Mouse (Mus musculus) frontal cortex, adult (tissue): ENCODE measurements at regions not wholly inside any gene's neighbourhood (a gene's known extent, or its start where the extent isn't known, plus 50 kb on each side); places are given as distances from the start of the nearest gene placed in this dataset.

ENCODE experiments used
- ATAC-seq: cut with Nextera tagmentation; 2 replicates; pipeline ENCODE4 v1.9.2; 2017; ENCODE audit warnings: mild to moderate bottlenecking, moderate library complexity, mixed read lengths; ENCODE audit not compliant: low TSS enrichment

DNA sequence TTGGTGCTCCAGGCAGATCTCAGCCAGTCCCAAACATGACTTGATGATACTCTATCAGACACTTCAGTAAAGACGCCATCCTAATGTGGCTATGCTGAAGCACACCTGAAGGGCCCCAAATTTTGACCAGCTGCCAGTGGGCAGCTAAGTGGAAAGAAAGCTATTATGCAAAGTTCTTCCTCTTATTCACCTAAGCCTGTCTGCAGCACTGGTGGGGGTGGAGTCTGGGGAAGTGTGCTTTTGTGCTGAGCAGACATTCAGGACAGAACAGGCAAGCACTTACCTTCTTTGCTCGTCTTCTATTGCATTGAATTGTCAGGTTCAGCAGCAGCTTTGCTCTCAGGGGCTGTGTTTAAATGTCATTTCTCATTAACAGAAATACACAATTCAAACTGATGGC lies 200.7 kb downstream of the Pla2g4a start:
- no peak for ATAC-seq

- ATAC-seq = no peak
Observed at GRCm38 (mm10) chr1:149758783-149759132, 202.3 kb downstream of the Pla2g4a start.

- ATAC-seq = peak; percentile 88
Observed at GRCm38 (mm10) chr1:149758092-149758782, 202.9 kb downstream of the Pla2g4a start.

DNA sequence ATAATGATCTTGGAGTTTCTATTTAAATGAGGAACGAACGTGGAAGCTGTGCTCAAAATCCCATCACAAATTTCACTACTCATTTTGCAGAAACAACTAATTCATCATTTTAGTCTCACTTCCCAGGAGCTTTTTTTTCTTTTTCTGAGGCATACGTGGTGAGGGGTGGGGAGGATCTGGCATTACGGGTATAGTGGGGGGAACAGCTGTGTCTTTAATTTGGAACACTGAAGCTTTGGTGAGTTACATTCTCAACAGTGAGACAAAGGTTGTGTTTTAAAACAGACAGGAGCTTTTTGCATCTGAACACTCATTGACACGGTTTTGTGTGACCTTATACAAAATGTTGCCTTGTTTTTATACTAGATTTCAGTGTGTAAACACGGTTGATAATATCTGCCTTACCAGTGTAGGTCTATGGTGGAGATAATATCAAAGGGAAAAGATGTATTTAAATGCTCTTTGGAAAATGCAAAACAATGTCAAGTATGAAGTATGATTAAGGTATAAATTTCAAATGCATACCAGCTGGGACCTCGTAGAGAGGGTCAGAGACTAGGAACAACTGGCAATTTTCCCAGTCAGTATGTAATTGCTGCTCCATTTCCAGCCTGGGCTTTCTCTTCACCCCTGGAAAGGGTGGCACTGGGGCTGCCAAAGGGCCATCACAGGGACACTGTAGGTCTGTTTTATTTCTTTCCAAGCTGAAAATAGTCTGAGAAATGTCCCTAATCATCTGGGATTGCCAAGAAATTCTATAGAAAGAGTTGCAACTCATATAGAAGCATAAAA lies 207.6 kb downstream of the Pla2g4a start:
- 0 out of 2 replicates have a peak, but pooled peaks have one; percentile 20 for ATAC-seq

GRCm38 (mm10) chr1:149749405-149749804 lies 211.7 kb downstream of the Pla2g4a start:
- ATAC-seq = no peak

DNA sequence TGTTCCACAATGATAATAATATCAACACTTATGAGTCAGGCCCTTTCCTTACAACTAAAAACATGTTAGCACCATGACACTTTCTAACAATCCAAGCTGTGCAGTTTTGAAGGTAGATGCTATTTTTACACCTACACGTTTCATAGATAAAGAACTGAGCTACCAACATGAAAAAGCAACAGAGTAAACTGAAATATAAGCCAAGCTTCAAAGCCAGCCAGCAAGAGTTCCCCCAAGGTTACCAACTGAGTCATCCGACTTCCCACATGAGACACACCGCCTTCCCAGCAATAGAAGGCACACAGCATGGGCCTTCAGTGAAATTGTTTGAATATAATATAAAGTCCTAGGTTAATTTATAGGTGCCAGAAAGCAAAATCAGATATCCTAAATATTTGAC lies 222.1 kb downstream of the Pla2g4a start:
- ATAC-seq = peak; percentile 79

GRCm38 (mm10) chr1:149734241-149734640 lies 226.8 kb downstream of the Pla2g4a start:
- ATAC-seq = no peak

GRCm38 (mm10) chr1:149715171-149715570 lies 245.9 kb downstream of the Pla2g4a start:
- ATAC-seq = no peak

DNA sequence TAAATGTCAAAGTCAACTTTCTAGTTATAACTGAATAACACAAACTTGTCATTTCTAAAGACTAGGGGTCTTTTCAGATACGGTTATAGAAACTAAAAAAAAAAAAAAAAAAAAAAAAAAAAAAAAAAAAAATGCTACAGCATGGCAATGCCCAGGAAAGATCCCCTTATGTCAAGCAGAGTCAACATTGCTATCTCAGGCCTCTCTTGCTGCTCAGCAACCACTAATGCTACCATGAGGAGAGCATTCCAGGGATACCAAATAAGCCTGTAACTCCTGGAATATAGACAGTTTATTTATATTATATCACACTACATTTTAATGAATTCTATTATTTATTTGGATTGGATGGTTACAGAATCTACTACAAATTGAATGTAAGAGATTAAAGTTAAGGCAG lies 248.8 kb downstream of the Pla2g4a start:
- ATAC-seq = no peak

DNA sequence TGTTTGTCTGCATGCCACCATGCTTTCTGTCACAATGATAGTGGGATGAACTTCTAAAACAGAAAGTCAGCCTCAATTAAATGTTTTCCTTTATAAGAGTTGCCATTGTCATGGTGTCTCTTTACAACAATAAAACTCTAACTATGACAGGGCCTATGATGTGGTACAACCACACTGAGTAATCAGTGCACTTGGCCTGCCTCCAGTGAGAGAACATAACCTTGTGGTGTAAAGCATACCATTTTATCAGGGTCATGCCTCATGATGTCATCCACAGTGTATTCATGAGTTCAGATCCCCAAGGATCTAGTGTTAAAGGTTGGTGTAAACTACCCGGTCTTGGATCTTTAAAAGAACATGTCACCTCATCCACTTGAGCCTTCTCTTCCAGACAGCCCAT lies 255.9 kb downstream of the Pla2g4a start:
- no peak for ATAC-seq

- no peak for ATAC-seq
Observed at GRCm38 (mm10) chr1:149699411-149699810, 261.7 kb downstream of the Pla2g4a start.

DNA sequence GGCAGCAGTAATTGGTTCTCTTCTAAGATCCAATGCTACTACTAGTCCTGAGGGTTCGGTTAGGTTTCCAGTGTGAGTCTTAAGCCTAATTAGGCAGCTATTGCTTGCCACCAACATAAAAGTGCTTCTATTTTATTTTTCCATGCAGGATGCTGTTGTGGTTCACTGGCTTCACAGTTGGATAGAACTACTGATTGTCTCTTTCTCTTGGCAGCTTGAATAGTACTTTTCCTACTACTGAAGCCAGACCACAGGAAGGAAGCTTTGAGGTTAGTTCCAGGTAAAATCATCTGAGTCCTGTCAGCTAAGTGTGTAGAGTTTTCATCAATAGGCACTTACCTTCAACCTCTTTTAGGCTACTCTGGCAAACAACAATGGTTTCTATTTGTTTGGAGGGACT lies 286.9 kb downstream of the Pla2g4a start:
- ATAC-seq = no peak

DNA sequence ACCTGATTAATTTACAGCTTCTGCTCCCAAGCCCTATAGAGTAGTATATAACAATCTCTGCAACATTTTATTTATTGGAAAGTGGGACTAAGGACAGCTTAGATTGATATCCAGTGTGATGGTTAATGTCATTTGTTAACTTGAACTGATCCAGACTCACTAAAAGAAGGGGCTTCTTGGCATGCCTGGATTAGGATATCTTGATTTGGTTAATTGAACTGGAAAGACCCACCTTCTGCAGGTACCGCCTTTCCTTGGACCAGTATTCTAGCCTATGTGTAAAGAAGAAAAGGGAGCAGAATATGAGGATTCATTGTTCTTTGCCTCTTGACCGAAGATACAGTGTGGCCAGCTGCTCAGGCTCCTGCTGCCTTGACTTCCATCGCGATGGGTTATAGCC lies 288.5 kb downstream of the Pla2g4a start:
- ATAC-seq = no peak

DNA sequence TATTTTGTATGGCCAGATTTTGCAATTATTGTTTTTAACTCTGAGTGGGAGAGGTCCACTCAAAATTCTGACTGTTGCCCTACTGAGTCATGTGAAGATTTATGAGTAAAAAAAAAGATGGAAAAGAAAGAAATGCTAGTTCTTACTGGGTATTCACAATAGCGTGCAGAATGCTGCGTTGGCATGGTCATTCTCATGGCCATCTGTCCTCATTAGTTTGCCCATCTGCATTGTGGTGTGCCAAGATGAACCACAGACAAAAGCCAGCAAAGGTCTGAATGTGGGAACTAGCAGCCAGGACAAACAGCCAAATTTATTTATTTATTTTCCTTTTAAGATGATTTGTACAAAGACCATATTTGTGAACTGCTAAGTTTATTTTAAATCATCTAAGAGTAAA lies 289.0 kb downstream of the Pla2g4a start:
- ATAC-seq = no peak

DNA sequence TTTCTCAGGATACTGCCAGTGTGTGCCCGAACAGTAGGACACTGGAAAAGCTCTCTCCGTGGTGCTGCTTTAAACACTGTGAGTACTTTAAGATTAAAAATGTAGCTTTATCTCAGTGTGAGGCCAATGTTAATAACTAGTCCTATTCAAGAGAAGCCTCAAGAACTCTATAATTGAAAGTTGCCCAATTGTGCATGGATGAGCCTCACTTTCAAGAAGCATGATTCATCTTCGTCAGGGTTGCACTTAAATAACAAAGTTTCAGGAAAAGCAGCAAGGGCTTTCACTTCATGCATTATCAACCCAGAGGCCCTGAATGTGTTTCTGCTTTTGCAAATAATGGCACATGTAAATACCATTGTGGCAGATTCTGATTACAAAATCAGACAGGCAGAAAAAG lies 290.0 kb downstream of the Pla2g4a start:
- no peak for ATAC-seq
